Mouse (Mus musculus) layer of hippocampus, adult 18-20 months (tissue): ENCODE data around the gene Fam53b. TPM values are rescaled to one million over a fixed set of nuclear protein-coding genes. Genes with fewer than 3 reads are reported as not detected.
"Not testable (repeated sequence)": the region's sequence is repeated elsewhere in the genome, so short reads cannot be mapped to it uniquely, and the experiment has no call there.

Experiments
- DNase-seq, 2 experiments: peaks; one replicate each; pipeline ENCODE4 v3.0.0; 2022; ENCODE audit warnings: low spot score in 2 of 2
- total RNA-seq, 2 experiments: library from RNA; stranded (reverse); gene quantifications; 2 replicates each; pipeline ENCODE4 v1.2.3; 2021

The Fam53b gene
- total RNA-seq, 2 experiments from 2014 or later = 50.6 to 51.7 TPM

DNA sequence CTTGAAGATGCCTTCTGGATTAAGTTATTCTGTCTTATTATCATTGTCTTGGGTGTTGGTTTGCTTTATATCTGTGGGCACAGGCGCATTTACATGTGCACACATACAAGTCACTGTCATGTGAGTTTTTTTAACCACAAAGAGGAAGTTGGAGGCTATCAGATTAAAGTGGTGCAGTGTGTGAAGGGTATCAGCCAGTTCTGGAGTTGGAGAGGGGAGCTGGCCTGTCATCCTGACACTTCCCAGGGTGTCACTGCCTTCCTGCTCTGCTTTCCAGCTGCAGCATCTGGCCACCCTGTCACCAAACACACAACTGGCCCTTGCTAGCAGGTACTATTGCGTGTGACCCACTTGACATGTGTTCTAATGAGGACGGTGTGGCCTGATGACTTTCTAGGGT is 127.2 kb downstream of the Fam53b start:
- no peak for DNase-seq

DNA sequence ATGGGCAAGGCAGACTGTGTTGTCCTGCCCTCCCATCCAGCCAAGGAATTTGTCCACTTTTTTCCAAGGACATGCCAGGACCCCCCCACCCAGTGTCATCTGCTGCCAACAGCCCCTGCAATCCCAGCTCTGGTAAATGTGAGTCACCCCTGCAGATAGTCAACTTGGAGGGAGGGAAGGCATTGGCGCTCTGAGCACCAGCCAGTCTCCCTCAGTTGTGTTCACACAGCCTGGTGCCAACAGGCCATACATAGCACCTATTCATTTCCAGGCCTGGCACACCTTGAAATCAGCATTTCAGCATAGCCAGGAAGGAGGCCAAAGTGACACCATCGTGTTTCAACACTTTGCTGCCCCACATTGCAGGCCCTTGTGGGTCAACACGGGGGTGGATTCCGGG is 129.8 kb downstream of the Fam53b start:
- no peak for DNase-seq

DNA sequence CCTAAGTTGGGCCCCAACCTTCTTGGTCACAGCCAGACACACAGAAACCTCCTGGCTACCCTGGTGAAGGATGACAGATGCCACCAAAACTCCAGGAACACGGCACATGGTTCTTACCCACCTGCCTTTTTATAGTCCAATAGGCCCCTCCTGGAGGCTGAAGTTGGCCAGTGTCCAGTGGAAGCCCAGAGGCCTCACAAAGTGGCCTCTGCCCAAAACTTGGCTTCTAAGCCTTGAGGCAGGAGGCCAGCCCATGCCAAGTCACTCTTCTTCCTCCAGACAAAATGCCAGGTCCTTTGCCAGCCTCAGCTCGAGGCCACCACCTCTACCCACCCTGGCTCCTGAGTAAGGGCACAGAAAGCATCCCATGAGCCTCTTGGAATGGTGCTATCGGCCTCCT is 130.8 kb downstream of the Fam53b start:
- no peak for DNase-seq

DNA sequence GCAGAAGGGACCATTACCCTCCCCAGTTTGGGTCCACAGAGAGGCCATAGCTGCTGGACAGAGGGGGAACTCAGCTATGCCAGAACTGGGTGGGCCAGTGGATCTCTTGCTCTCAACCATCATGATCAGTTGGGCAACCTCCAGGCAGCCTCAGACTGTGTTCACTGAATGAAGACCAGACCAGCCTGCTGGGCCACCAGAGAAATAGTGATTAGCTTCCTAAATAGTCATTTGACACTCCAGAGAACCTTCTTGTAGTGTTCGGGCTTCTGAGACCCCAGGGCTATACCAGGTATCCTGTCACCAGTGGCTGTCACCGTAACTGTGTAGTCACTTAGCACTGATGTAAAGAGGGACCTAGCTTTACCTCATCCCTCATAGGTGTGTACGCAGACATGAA is 131.3 kb downstream of the Fam53b start:
- no peak for DNase-seq

DNA sequence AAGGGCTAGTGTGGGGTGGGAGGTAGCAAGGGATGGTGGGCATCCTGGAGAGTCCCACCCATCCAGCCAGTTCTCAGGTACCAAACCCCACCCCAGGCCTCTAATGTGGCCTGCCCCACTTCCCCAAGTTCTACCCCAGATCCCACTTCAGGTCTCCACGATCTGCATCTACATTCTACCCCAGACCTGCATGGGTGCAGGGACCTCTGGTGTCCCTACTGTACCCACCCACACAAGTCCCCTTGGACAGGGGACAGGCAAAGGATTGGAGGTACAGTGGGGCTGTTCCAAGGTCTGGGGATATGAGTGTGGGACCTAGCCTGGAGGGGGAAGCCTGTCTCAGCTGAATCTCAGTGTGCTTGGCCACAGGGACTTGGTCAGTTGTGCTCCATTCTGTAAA is 131.9 kb downstream of the Fam53b start:
- DNase-seq = no peak

DNA sequence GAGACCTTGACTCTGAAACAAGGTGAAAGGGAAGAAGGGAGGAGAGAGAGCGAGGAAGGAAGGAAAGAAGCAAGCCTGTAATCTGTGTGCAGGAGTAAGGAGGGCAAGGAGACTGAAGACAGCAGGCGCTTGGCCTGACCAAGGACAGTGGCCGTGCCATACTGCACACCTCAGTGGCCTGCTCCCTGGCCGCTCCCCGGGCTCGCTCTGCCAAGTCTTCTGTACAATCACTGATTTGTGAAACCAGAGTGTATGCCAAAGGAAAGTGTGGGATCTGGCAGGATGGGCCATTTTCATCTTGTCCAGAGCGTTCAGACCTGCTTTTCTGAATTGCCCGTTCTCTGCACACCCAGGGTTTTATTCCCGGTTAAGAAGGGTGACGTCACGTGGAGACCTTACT is 132.4 kb downstream of the Fam53b start:
- DNase-seq = no peak

DNA sequence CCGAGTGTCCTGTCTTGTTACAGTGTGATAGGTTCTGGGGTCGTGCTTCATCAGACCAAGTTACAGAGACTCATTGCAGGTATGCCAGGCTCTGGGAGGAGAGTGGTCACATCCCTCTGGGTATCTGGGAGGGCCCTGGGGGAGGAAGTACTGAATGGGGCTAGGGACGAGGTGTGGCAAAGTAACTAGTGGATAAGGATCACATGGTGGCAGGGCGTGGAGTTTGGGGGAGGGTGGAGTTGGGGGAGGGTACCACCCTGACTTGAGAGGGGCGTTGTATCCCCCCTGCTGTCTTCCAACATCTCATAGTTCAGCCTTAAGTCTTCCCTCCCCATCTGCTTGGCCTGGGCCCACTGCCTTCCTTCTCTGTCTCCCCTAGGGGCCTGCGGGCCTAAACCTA is 134.1 kb downstream of the Fam53b start:
- no peak for DNase-seq

DNA sequence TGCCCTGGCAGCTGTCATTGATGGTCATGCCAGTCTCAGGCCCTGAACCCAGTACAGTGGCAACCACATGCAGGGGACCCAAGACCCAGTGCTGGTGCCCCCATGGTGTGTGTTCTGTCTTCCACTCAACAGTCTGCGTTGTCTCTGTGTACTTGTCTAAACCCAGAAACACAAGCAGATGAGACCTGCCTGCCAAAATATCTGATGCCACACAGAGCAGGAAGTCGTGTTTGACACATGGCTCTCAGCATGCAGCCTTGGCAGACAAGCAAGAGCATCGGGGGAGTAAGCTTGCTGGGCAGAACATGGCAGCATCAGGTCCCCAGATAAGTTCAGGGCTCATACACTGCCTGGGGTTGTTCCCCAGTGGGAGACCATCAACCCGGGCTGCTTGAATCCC is 134.6 kb downstream of the Fam53b start:
- DNase-seq = peak; percentile 46 to 82

DNA sequence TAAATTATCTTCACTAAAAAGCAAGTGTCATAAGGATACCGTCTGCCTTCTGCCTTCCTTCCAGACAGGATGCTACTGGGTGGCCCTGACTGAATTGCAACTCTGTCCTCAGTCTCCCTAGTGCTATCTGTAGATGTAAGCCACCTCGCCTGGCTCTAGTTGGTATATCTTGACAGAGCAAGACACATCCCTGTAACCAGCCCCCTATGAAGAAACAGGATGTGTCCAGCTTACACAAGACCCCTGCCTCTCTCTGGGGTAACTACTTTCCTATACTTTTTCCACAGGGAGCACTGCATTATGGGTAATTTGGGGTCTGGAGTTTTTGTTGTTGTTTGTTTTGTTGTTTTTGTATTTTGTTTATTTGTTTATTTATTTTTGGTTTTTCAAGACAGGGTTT is 137.8 kb downstream of the Fam53b start:
- DNase-seq = no peak

DNA sequence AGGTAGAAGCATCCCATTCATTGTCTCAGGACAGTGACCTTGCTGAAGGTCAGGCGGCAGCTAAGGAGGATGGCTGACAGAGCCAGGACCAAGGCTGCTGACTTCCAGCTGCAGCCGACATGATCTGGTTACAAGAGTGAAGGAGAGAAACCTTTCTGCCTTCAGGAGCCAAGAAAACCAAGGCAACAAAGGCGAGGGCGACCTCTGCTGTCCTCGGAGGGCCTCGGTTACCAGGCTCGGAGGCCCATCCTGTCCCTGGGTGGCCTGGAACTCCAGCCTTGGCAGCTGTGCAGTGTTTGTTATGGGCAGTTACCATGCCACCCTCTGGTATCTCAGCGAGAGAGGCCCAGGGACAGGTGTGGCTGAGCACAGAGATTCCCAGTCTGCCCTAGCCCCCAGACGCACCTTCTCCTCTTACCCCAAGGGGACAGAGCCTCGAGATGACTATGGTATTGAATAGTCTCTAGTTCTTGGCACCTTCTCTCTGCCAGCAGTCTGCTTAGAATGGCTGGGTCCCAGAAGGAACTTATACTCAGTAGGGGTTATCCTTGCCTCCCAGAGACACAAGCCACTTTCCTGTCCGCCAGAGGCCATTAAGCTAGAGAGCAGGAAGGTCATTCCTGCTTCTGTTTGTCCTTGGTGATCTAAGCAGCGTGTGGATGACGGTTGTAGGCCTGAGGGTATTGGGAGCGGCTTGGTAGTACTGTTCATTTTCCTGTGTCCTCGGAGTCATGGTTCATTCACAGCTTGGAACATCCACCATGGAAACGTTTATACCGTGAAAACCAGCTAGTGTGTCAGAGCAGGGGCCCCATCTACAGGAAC is 139.5 kb downstream of the Fam53b start:
- DNase-seq = no peak

DNA sequence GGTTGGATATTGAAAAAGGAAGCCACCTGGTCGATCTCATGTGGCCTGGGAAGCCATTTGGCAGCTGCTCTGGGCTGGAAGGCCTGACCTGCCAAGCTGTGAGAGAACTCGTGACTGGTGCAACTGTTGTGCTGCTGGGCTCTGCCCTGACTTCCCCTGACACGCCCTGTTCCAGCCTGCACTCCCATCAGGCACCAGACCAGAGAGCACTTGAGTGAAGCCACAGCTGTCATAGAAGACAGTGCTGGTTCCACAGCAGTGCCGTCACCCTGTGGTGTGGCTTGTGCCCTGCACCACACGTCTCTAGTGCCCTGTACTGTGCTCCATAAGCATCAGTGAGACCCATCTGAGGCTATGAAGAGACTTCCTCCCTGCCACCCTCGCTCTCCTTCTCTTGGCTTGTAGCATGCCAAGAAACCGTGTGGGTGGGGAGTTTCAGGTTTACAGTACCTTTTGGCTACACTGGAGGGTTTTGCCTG is 141.2 kb downstream of the Fam53b start:
- peak in 1 of 2 experiments; percentile 28 for DNase-seq

DNA sequence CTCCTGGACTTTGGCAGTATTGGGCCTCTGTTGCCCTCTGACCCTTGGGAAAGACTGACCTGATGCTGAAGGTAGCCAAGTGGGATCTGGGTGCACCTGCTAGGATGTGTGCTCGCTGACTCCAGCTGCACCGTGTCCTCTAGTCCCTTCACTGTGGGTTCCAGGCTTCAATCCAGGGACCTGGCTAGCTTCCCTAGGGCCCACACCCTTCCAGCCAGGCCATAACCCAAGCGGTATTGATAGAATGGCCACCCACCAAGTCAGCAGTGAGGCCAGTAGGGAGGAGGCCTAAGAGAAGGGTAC is 142.9 kb downstream of the Fam53b start:
- DNase-seq = no peak

DNA sequence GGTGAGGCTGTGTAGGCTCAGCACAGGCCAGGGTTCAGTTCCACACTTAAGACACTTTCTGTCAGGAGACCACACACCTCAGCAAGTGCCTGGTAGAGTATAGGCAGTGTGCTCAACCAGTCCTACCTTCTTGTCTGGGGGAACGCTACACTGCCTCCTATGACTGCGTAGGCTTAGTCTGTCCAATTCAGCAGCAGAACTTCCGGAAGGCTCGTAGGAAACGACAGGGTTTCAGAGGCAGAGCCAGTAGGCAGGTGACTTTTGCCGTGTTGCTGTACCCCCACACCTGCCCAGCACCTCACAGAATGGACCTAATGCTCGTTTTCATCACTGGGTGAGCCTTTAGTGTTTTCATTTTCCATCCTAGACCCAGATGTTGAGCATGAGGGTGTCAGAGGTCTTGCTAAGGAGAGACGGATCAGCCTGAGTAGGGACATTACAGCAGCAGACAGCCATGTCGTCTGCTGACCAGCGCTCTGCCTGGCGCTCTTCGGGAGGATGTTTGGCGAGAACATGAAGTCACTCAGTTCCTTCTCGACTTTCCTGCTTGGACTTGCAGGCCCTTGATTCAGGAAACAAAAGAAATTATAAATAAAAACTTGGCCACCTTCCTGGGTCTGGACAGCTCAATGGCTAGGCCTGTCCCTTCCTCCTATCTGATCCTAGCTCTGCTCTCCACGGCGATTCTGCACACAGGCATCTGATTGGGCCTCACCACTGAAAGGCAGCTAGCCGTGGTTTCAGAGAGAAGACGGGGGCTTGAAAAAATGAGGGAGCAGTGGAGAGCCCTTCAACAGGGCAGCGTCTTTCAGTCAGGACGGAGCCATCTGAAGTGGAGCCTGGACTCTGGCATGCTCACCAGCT is 143.5 kb downstream of the Fam53b start:
- no peak for DNase-seq

DNA sequence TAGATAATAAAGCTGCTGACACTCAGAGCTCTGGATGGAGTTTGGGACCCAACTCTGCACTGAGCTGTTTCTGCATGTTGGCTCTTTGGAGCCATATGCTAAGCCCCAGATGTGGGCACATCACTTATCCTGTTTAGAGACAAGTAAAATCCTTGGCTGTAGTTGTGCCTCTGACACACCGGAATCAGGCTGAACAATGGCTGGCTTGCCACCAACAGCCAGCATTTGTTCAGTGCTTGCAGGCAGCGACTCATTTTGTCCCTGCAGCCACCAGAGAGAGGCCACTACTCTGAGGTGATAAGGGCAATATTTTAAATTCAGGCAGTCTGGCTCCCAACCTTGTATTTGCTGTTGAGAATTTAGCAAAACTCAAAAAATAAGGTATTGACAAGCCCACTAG is 145.1 kb downstream of the Fam53b start:
- DNase-seq = no peak

DNA sequence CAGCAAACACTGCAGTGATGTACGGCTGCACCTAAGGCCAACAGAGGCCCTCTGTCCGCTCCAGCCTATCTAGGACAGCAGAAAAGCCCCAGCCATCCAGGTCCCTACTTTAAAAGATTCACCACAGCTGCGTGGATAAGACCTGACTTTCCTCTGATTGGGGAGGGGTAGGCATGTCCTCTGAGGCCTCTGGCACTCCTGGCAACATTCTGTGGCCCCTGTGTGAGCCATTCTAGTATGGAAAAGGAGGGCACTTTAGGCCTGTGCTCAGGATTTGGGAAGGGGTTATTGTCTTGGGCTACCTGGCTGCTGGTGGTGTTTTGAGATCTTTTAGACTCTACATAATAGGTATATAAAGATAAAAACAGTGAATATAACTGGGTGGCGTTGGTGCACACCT is 147.2 kb downstream of the Fam53b start:
- DNase-seq = no peak

DNA sequence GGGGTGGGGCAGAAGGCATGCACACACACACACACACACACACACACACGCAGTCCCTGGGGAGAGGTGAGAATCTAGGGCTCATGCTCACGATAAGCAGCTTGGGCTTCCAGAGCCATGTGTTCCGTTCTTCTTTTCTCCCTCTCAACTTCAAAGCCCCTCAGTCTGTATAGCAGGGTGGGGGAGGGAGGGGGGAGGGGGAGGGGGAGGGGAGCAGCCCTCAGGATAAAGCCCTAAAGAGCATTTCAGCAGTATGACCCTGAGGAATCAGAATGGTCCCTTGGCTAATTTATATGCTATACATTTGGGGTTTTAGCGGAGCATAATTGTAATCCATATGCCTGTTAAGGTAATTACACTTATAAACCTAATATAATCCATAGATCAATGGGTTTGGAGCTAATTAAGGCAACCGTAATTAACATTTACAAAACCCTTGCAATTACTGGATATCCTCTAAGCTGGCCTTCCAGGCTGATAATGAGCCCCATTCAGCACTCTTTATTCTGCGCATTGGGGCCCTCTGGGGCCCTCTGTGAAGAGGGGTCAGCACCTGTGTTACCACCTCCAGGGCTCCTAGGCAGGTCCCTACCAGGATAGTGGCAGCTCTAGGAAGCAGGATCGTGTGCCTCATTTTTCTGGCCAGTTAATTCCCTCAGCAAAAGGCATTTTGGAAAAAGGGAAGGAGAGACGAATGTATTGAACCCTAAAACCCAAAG is 147.9 kb downstream of the Fam53b start:
- DNase-seq = no peak

DNA sequence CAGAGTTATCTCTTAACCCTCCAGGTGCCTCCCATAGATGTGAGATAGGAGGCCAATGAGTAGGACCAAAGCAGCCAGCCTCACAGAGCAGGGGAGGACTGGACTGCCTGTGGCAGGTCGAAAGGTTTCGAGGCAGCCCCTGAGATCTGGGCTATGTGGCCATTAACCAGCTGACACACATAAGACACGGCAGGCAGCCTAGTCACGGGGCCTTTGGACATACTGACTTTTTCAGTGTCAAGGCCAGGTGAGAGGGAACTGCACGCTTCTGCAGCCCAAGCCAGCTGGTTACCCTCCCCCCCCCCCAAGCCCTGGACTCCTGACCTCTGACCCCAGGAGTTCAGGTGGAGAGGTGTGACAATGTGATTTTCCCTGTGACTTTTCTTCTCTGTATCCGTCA is 148.9 kb downstream of the Fam53b start:
- DNase-seq = no peak

DNA sequence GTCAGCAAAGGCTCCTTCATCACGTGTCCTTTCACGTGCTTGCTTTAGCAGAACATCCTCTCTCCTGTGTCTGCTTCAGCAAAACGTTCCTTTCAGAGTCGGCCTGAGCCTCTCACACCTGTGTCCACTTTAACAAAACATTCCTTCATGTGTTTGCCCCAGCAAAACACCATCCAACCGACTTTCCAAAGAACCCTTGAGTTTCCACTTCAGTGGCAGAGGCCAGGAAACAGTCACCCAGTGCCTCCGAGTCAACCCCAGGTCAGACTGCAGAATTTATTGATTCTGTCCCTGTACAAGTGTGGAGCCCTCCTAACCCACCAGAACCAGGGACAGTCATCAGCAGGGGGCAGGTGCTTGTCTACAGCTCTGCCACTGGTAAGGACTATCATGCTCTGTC is 150.9 kb downstream of the Fam53b start:
- not testable (repeated sequence) for DNase-seq
